Mouse (Mus musculus) layer of hippocampus, adult 2 months (tissue): ENCODE measurements around the gene Cdh23. TPM values are rescaled to one million over a fixed set of nuclear protein-coding genes. Genes with fewer than 3 reads are reported as not detected.

Experiments
- DNase-seq, 2 experiments: peaks; one replicate each; pipeline ENCODE4 v3.0.0; 2022; ENCODE audit warnings: low spot score in 2 of 2
- H3K27ac ChIP-seq: fragments of 200-600 bp; 2 replicates; pipeline ENCODE4 v1.8.1; 2022
- H3K4me3 ChIP-seq: fragments of 200-600 bp; 2 replicates; pipeline ENCODE4 v1.8.1; 2022; ENCODE audit warnings: mild to moderate bottlenecking
- CTCF ChIP-seq: fragments of 200-600 bp; conservative IDR thresholded peaks from 2 replicates; pipeline ENCODE4 v1.8.1; 2022; ENCODE audit warnings: antibody characterized with exemption, mild to moderate bottlenecking, moderate library complexity
- total RNA-seq, 2 experiments: library from RNA; stranded (reverse); gene quantifications; 2 replicates each; pipeline ENCODE4 v1.2.3; 2021

Cdh23 gene
- total RNA-seq, 2 experiments from 2014 or later: 2.7 to 2.9 TPM

- no peak for TF ChIP-seq CTCF
- no peak overlapping the region for H3K4me3 ChIP-seq
- no peak for DNase-seq
- no peak overlapping the region for H3K27ac ChIP-seq
These were observed 422.9 kb downstream of the Cdh23 start for GRCm38 (mm10) chr10:60273382-60273781.

DNA sequence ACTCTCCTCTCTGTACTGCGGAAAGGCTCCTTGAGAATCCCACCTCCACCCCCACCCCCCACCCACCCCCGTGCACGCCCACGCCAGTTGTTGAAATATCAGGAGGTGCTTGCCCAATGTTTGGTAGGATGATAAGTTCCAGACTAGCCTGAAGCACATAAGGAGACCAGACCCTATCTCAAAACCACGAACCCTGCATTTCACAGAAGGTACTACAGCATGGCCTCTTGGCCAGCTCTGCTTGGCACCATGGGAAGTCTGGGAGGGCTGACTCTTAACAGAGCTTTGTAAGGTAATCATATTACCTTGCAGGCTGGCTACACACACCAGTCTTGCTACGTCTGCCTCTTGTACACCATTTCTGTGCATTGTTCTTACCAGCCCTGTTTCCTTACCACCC is 424.0 kb downstream of the Cdh23 start:
- Histone ChIP-seq H3K27ac (no peak overlapping the region), H3K4me3 (no peak overlapping the region)
- TF ChIP-seq CTCF: no peak
- no peak for DNase-seq

DNA sequence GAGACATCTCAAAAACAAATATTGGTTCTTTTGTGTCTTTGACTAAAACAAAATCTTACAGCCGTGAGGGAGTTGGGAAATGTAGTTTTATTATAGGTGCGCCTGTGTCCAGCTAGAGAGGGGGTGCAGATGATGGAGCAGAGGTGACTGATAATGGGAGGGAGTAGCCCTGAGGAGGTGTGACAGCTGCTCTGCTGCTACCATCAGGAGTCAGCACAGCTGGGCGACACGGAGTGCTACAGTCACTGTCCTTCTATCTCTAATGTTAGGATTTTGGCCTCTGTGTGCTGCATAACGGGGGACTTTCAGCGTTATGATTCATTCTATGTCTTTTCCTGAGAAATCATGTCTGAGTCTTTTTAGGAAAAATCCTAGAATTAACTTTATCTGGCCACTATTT is 425.3 kb downstream of the Cdh23 start:
- H3K4me3 ChIP-seq: no peak overlapping the region
- no peak for TF ChIP-seq CTCF
- no peak for DNase-seq
- H3K27ac ChIP-seq: no peak overlapping the region

DNA sequence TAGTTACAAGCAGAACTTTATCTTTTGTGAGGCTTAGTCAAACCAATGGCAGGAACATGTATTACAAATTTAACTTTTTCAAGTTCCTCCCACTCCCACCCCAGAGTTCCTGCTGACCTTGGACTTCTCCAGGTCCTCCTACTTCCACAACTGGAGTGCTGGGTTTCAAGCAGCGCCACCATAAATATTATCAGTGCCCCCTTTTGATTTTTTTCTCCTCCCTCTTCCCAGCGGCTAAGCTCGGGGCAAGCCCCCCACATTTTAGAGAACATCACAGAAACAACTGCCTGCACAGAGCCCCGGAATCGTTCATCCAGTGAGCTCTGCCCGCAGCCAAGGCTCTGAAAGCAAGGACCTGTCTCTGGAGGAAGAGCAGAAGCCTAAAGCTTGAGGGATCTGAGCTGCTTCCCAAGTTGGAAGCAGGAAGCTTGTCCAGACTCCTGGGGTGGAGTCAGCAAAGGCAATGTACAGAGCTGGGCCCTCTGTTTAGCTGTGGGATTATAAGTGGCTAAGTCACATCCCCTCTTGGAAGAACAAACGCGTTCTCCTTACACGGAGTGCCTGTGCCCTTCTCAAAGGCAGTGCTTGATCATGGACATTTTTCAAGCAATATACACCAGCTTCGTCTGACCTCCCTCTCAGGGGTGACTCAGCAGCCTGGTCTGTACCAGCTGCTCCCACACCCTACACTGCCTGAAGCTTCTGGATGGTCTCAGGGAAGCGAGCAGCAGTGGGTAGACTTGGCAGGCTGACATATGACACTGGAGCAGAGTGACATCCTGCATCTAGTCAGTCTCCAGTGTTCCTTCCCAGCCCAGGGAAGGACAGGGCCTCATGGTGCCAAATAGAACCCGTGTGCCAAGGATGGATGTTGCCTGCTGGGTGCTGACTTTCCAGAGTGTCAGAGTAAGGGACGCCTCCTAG is 426.9 kb downstream of the Cdh23 start:
- DNase-seq: no peak
- H3K4me3 ChIP-seq: no peak overlapping the region
- TF ChIP-seq CTCF: no peak
- no peak overlapping the region for H3K27ac ChIP-seq

DNA sequence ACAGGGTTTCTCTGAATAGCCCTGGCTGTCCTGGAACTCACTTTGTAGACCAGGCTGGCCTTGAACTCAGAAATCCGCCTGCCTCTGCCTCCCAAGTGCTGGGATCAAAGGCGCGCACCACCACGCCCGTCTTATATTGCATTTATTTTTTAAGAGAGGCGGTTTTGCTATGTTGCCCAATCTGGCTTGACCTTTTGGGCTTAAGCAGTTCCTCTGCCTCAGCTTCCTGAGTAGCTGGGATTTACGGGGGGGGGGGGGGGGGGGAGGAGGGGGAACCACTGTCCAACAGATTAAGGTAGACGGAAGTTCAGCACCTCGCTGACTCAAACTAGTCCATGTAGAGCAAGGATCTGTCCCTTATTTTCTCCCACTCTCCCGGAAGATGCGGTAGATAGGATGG is 427.6 kb downstream of the Cdh23 start:
- DNase-seq: no peak
- TF ChIP-seq CTCF: no peak
- H3K4me3 ChIP-seq: no peak overlapping the region
- no peak overlapping the region for H3K27ac ChIP-seq

GRCm38 (mm10) chr10:60266842-60267401 is 429.4 kb downstream of the Cdh23 start:
- TF ChIP-seq CTCF: no peak

GRCm38 (mm10) chr10:60265252-60265651 is 431.0 kb downstream of the Cdh23 start:
- H3K27ac ChIP-seq: peak overlapping the region; percentile 46; the same call in 1 of the 2 replicates
- no peak for TF ChIP-seq CTCF
- H3K4me3 ChIP-seq: no peak overlapping the region
- DNase-seq: no peak

More at GRCm38 (mm10) chr10:60266842-60267401, 429.4 kb downstream of the Cdh23 start:
- no peak overlapping the region for H3K27ac ChIP-seq
- DNase-seq: no peak
- no peak overlapping the region for H3K4me3 ChIP-seq

DNA sequence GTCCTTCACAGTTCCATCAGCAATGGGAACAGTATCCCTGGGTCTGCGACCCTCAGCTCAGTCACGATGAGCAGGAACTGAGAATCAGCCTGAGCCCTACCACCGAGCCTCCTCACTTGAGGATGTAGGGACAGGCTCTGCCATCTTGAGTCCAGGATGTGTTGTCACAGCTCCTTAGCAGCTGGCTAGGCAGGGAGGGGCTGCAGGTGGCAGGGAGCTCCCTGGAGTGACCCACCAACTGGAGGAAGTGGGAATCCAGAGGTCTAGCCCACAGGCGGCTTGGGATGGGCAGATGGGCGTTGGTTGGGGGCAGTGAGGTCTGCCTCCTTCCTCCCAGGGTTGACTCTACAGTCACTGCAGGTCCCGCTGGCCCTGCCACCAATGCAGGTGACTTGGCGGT is 432.9 kb downstream of the Cdh23 start:
- Histone ChIP-seq H3K27ac (no peak overlapping the region), H3K4me3 (no peak overlapping the region)
- TF ChIP-seq CTCF: no peak
- no peak for DNase-seq

- H3K27ac ChIP-seq: peak overlapping the region; percentile 59
- DNase-seq: peak; percentile 76 to 81
- TF ChIP-seq CTCF: no peak
- no peak overlapping the region for H3K4me3 ChIP-seq
These were observed 433.9 kb downstream of the Cdh23 start for GRCm38 (mm10) chr10:60262386-60262785.

- no peak overlapping the region for H3K4me3 ChIP-seq
- no peak for DNase-seq
- TF ChIP-seq CTCF: no peak
- H3K27ac ChIP-seq: no peak overlapping the region
These were observed 434.8 kb downstream of the Cdh23 start for GRCm38 (mm10) chr10:60261530-60261929.

DNA sequence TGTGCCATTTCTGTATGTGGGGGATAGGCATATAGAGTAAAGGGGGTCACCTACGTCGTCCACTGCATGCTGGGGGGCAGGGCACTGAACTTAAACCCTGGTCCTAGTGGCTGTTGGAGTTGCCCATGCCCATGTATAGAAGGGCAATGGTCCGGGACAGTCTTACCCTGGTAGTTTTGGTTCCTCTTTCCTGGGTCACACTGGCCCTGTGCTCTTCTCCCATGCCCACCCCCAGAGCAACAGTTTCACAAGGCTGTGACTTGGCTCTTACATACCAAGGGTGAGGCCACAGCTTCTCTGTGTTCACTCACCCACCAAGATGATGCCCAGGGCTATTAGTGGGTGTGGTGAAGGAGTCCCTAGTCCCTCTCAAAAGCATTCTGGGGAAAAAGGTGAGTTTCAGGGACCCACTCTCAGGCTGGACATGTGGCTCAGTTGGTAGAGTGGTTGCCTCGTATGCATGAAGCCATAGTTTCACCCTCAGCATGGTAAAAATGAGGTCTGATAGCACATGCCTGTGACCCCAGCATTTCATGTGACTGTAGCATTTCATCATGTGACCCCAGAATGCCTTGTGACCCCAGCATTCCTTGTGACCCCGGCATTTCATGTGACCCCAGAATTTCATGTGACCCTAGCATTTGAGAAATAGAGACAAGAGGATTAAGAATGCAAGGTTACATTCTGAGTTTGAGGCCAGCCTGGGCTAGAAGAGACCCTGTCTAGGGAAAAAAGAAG is 435.6 kb downstream of the Cdh23 start:
- no peak overlapping the region for H3K27ac ChIP-seq
- no peak for TF ChIP-seq CTCF
- no peak for DNase-seq
- no peak overlapping the region for H3K4me3 ChIP-seq

- Histone ChIP-seq H3K4me3 (no peak overlapping the region), H3K27ac (no peak overlapping the region)
- no peak for TF ChIP-seq CTCF
- no peak for DNase-seq
These were observed 438.9 kb downstream of the Cdh23 start for GRCm38 (mm10) chr10:60257261-60257825.

- no peak overlapping the region for H3K27ac ChIP-seq
- DNase-seq: no peak
- no peak for TF ChIP-seq CTCF
- H3K4me3 ChIP-seq: no peak overlapping the region
These were observed 440.2 kb downstream of the Cdh23 start for GRCm38 (mm10) chr10:60256088-60256487.

Other genes starting within 250 kb of the Cdh23 start
- gene Slc29a3, start 56.3 kb upstream of the Cdh23 start, total RNA-seq: 10 to 100 TPM; 14.6 to 18.3 TPM
- 10 to 100 TPM; 10.7 to 11.2 TPM for gene Unc5b, start 135.1 kb upstream of the Cdh23 start, total RNA-seq